Mouse (Mus musculus) megakaryocyte, embryonic 14.5 days (primary cell): Measurements from ENCODE around the gene Slc16a3.

Source experiments
- FLI1 ChIP-seq: IDR thresholded peaks from 2 replicates; pipeline ENCODE4 v1.6.1; 2012; ENCODE audit warnings: low read length, inconsistent platforms, mixed read lengths
- GATA1 ChIP-seq: IDR thresholded peaks from 3 replicates; pipeline ENCODE4 v1.6.1; 2012; ENCODE audit warnings: mixed read lengths, low read length, inconsistent platforms, borderline replicate concordance

- TF ChIP-seq GATA1 (no peak), FLI1 (no peak)
Measured at GRCm38 (mm10) chr11:120979711-120980426, 31.6 kb downstream of the Slc16a3 start.
